ENCODE assay signal across 17 mouse cellular contexts in the genomic region with DNA sequence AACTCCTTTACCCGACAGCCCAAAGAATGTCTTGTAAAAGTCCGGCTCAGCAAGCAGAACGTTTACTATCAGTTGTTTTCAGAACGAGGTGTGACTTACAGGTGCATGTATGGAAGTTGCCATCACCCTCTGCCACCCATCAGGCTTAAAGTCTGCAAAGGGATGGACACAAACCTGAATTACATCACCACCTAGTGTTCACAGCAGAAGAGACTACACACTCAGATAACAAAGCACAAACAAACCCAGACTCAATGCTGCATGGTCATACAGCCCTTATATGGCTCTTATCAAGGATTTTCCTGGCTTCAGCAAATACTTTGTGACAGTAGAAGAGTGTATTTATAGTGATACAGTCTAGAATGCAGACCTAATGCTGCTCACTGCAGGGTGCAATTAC. TPM values are rescaled to one million over a fixed set of nuclear protein-coding genes. Genes with fewer than 3 reads are reported as not detected.
DNase-seq lines count a peak whose midpoint lies in the region; ATAC-seq and TF ChIP-seq lines count a peak whose summit lies in the region.
"Had no signal": no experiment of that assay in that cellular context is flagged by ENCODE, and none has a peak within 500 bp of the region (broad histone marks: within the 10 kb centered on the region; RNA-seq: fewer than 3 reads in every experiment).

No protein-coding gene starts in this region.

- H3K79me2 ChIP-seq in MEL (ENCODE audit: control insufficient read depth, insufficient read depth, low read length, poor library complexity) = no peaks in the 10 kb centered on the region

- no peak for TF ChIP-seq POLR2A in MEL (IDR thresholded peaks at IDR 0.05; ENCODE audit: control insufficient read depth in 1 of 2, insufficient read depth in 1 of 2, low read depth in 1 of 2, low read length in 2 of 2, poor library complexity in 1 of 2)

- intact Hi-C loops in left cerebral cortex, adult 2 months (cut with DNase I) = no loop called here
- intact Hi-C loops in left cerebral cortex, postnatal 14 days (cut with DNase I) = no loop called here

- H3K4me1 ChIP-seq in MEL (ENCODE audit: control insufficient read depth in 1 of 2, insufficient read depth in 2 of 2, low read length in 2 of 2) = peaks cover 4 to 5% of the 10 kb centered on the region in 2 experiments; a peak in 3 of 4 replicates
- H3K4me1 ChIP-seq: limb, embryonic 12.5 days had no signal

- TF ChIP-seq CTCF in left cerebral cortex, adult 2 months (IDR thresholded peaks at IDR 0.05) = peak; percentile 31
- peak in 2 of 3 experiments; percentile 7 to 53; a peak in 2 of 6 replicates for TF ChIP-seq CTCF in MEL (IDR thresholded peaks at IDR 0.05 in 2 of 3, conservative IDR thresholded peaks at IDR 0.05 in 1 of 3; ENCODE audit: control insufficient read depth in 1 of 3, insufficient read depth in 1 of 3, low read depth in 2 of 3, low read length in 3 of 3, poor library complexity in 1 of 3, severe bottlenecking in 1 of 3)

- no peak overlapping the region for H3K9ac ChIP-seq in MEL (ENCODE audit: control insufficient read depth, low read depth, low read length, poor library complexity, severe bottlenecking)
- H3K9ac ChIP-seq: limb, embryonic 12.5 days had no signal

- no peak for TF ChIP-seq EP300 in MEL (IDR thresholded peaks at IDR 0.05; ENCODE audit: low read depth in 1 of 2, low read length in 2 of 2)

- ATAC-seq in megakaryocyte progenitor cell, adult 5-6 weeks (replicated peaks; ENCODE audit: poor library complexity) = peak; percentile 48
- ATAC-seq: forebrain, embryonic 16.5 days; midbrain, embryonic 16.5 days; Patski had no signal

- peak; percentile 43 for TF ChIP-seq RAD21 in MEL (IDR thresholded peaks at IDR 0.05; ENCODE audit: low read depth, low read length)

- no peak overlapping the region for H3K4me3 ChIP-seq in left cerebral cortex, adult 2 months
- H3K4me3 ChIP-seq in MEL (ENCODE audit: control insufficient read depth in 1 of 2, insufficient read depth in 1 of 2, low read depth in 2 of 2, low read length in 2 of 2) = no peak overlapping the region
- H3K4me3 ChIP-seq: limb, embryonic 12.5 days had no signal

- DNase-seq in heart, adult 11 months = peak; percentile 73
- DNase-seq in heart, adult 8-10 months (ENCODE audit: low spot score) = no peak
- DNase-seq in left cerebral cortex, adult 2 months (ENCODE audit: extremely low spot score in 1 of 2, low spot score in 2 of 2) = no peak
- no peak for DNase-seq in left cerebral cortex, postnatal 14 days (ENCODE audit: low spot score in 2 of 2)
- peak; percentile 58 for DNase-seq in MEL (ENCODE audit: low read depth, low spot score)
- no peak for DNase-seq in c-Kit-positive CD71-positive TER-119-positive erythroid progenitor cells, embryonic 14.5 days (ENCODE audit: low spot score)
- no peak for DNase-seq in kidney, adult 8-10 months
- DNase-seq: cerebellum, adult 8-10 months; gastrocnemius, postnatal 36 days; kidney, postnatal 25 days; retina, postnatal 1 day; spleen, adult 18-20 months had no signal

- H3K9me3 ChIP-seq in MEL (replicated peaks; ENCODE audit: insufficient read depth, low read length) = no peaks in the 10 kb centered on the region
- H3K9me3 ChIP-seq: limb, embryonic 12.5 days had no signal

- peaks cover 0 to 7% of the 10 kb centered on the region in 2 experiments; a peak in 2 of 4 replicates for H3K36me3 ChIP-seq in MEL (ENCODE audit: control insufficient read depth in 1 of 2, insufficient read depth in 2 of 2, low read length in 2 of 2)
- H3K36me3 ChIP-seq: limb, embryonic 12.5 days had no signal

- no peaks in the 10 kb centered on the region for H3K27me3 ChIP-seq in MEL (ENCODE audit: control insufficient read depth in 1 of 2, insufficient read depth in 2 of 2, low read length in 2 of 2)

- H3K27ac ChIP-seq in left cerebral cortex, adult 2 months = no peak overlapping the region
- no peak overlapping the region for H3K27ac ChIP-seq in MEL (ENCODE audit: control insufficient read depth, low read depth, low read length)
- H3K27ac ChIP-seq: limb, embryonic 12.5 days had no signal

TF ChIP-seq in MEL, 35 proteins besides CTCF, POLR2A, EP300 and RAD21:
- no peak for TF ChIP-seq MAFK (IDR thresholded peaks at IDR 0.05; ENCODE audit: borderline replicate concordance, low read depth, low read length)
- peak; percentile 42 for TF ChIP-seq SMC3 (IDR thresholded peaks at IDR 0.05; ENCODE audit: low read depth, low read length)
- TF ChIP-seq ETS1 (IDR thresholded peaks at IDR 0.05; ENCODE audit: low read depth, low read length) = peak; percentile 47; the same call in 1 of the 2 replicates
- no peak for TF ChIP-seq SIN3A (IDR thresholded peaks at IDR 0.05; ENCODE audit: low read length)

RNA-seq across cellular contexts. Expression of a gene that starts 4.0 kb away (rescaled TPM):
- total RNA-seq in heart, adult 8-10 months (2022) = under 1 TPM in 2 of 4 experiments, not detected in 2; 0.03 to 0.06 TPM
- total RNA-seq in left cerebral cortex, adult 2 months (2021) = 1 to 10 TPM; 4.6 to 5.8 TPM
- total RNA-seq in left cerebral cortex, postnatal 14 days (2021) = 1 to 10 TPM; 2.0 to 3.0 TPM
- total RNA-seq in MEL (2012; rRNA removed) = 0.03 and 0.04 TPM in 2 replicates
- under 1 TPM in 1 of 2 experiments, not detected in 1; 0.11 TPM for polyA plus RNA-seq in MEL (2012; ENCODE audit: insufficient read depth in 1 of 2, insufficient read length in 2 of 2, low read depth in 1 of 2, low replicate concordance in 2 of 2, missing spikeins in 1 of 2)
- total RNA-seq in megakaryocyte progenitor cell, adult 5-6 weeks (2015) = 0.12 and 0.27 TPM in 2 replicates
- total RNA-seq in megakaryocyte progenitor cell, adult 5-6 weeks (2017) = 0.04 and 0.07 TPM in 2 replicates

RNA-seq across cellular contexts. Expression of a gene that starts 8.8 kb away (rescaled TPM):
- total RNA-seq in heart, adult 8-10 months (2022) = 10 to 100 TPM; 31.5 to 35.4 (median 32.6) TPM
- total RNA-seq in left cerebral cortex, adult 2 months (2021) = 10 to 100 TPM; 33.8 to 38.3 TPM
- total RNA-seq in left cerebral cortex, postnatal 14 days (2021) = 10 to 100 TPM; 34.3 to 36.7 TPM
- total RNA-seq in MEL (2012; rRNA removed) = 23.2 and 24.9 TPM in 2 replicates
- polyA plus RNA-seq in MEL (2012; ENCODE audit: insufficient read depth in 1 of 2, insufficient read length in 2 of 2, low read depth in 1 of 2, low replicate concordance in 2 of 2, missing spikeins in 1 of 2) = 10 to 100 TPM; 30.0 to 83.7 TPM
- total RNA-seq in megakaryocyte progenitor cell, adult 5-6 weeks (2015) = 56.8 and 59.6 TPM in 2 replicates
- 52.7 and 62.3 TPM in 2 replicates for total RNA-seq in megakaryocyte progenitor cell, adult 5-6 weeks (2017)

Comparison
In these comparisons a context has a peak if more than half of its experiments do, and no peak if none do; other contexts are left out.
1. DNase-seq: peak in heart, adult 11 months (single experiment) and MEL (single experiment); none in heart, adult 8-10 months (single experiment), left cerebral cortex, adult 2 months (0 of 2), left cerebral cortex, postnatal 14 days (0 of 2), c-Kit-positive CD71-positive TER-119-positive erythroid progenitor cells, embryonic 14.5 days (single experiment) and kidney, adult 8-10 months (0 of 2).